Mouse (Mus musculus): ENCODE results near the gene Svep1.

Gene Svep1

GRCm38 (mm10) chr4:58206115-58206945 lies at the start of gene Svep1:
Gene Svep1 (minus strand): TSS chr4:58206859.
- no peak for DNase-seq

GRCm38 (mm10) chr4:58253410-58253809 lies 46.8 kb upstream of the Svep1 start:
- DNase-seq = no peak

DNA sequence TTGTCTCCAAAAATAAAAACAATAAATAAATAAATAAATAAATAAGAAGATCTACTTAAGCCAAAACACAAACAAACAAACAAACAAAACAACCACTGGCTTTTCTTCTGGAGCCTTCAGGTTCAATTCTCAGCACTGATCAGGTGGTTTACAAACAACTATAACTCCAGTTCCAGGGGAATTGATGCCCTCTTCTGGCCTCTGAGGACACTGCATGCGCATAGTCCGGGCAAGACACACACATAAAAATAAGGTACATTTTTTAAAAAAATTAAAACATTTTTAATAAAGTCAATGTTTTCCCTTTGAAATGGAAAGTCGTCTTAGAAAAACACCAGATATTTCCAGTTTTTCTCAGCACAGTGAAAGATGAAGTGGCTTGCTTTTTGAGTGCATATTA lies 45.7 kb upstream of the Svep1 start:
- DNase-seq = no peak

DNA sequence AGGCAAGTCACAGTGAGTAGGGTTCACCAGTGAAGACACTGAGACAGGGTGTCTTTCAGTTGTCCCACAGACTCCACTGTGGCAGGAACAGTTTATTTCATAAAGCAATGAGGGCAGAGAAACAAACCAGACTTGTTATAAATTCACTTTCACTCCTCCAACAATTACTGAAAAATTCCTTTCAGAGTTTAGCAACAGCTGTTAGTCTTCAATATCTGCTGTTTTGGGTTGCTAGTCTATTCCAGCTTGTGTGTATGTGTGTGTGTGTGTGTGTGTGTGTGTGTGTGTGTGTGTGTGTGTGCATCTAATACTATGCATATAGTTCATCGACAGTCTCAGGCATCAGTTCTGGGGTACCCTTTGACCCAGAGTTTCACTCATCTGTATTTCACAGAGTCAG lies 38.9 kb upstream of the Svep1 start:
- no peak for DNase-seq

- DNase-seq = no peak
Observed at GRCm38 (mm10) chr4:58240416-58240815, 33.8 kb upstream of the Svep1 start.

- DNase-seq = no peak
Observed at GRCm38 (mm10) chr4:58235828-58236227, 29.2 kb upstream of the Svep1 start.

GRCm38 (mm10) chr4:58223499-58223898 lies 16.8 kb upstream of the Svep1 start:
- DNase-seq = no peak

DNA sequence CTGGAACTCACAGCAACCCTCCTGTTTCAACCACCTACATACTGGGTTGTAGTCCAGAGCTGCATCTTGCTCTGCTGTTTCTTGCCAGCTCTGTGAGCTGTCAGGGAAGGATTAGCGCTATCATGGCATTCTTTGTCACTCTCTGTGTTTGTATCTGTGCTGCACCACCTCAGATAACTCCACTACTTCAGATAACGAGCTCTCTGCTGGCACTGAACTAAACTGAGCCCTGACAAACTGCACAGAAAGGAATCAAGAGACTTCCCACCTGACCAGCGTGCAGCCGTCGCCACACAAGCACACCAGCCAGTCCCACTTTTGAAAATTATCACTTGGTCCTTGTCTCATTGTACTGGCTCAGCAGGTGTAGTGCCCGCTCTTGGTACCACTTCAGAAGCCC lies 4.7 kb upstream of the Svep1 start:
- DNase-seq = no peak

- DNase-seq = no peak
Observed at GRCm38 (mm10) chr4:58210557-58211090, 4.0 kb upstream of the Svep1 start.

GRCm38 (mm10) chr4:58205750-58206114 lies 927 bp downstream of the Svep1 start:
- DNase-seq = no peak

GRCm38 (mm10) chr4:58201703-58202102 lies 5.0 kb downstream of the Svep1 start:
- no peak for DNase-seq

- no peak for DNase-seq
Observed at GRCm38 (mm10) chr4:58200826-58201225, 5.8 kb downstream of the Svep1 start.

DNA sequence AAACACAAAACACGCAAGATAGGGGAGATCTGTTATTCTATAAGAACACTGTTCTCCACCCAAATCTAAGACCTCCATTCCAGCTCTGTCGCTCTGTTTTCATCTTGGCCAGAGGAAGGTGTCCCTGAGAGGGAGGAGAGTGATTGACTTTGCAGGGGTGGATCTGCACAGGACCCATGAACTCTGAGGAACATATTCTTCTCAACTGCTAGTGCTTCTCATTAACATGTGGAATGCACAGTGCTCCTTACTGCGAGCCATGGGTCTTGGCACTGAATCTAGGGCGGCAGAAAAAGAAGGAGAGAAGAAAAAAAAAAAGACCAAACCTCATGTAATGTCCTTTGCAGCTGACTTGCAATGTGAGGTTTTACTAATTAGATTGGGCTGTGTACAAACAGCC lies 9.4 kb downstream of the Svep1 start:
- DNase-seq = no peak

DNA sequence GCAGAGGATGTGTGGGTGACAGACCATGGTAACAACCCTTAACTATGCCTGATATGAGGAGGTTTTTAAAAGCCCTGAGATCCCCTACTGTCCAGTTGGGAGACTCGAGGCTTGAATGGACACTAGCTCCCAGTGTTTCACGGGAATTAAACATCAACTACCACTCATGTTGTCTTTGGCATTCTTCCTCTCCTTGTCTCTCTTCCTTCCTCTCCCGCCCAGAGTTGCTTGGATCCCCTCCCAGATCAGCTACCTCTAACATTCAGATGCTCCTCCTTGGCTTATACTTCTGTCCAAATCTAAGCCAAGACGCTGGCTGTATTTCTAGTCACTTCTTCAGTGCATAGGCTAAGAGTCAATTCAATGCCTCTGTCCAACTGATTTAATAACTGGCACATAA lies 9.9 kb downstream of the Svep1 start:
- DNase-seq = no peak

GRCm38 (mm10) chr4:58195936-58196335 lies 10.7 kb downstream of the Svep1 start:
- DNase-seq = no peak

DNA sequence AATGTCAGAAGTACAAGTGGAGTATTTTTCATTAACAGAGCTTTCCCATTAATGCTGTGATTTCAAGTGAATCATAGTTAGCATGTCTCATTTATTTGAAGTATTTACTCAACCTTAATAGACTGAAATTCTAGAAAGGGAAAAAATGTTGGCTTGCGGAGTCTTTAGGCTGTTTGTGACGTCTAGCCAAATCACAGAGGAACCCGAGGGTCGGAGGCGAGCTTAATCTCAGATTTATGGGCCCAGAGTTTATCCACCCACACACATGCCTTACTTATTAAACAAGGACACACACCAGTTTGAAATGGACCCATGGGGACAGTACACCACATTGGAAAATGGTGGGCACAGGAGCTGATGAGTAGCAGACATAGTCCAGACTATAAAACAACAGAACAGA lies 17.4 kb downstream of the Svep1 start:
- no peak for DNase-seq

- DNase-seq = no peak
Observed at GRCm38 (mm10) chr4:58185401-58185800, 21.3 kb downstream of the Svep1 start.

GRCm38 (mm10) chr4:58184681-58185341 lies 21.8 kb downstream of the Svep1 start:
- no peak for DNase-seq

GRCm38 (mm10) chr4:58183897-58184296 lies 22.8 kb downstream of the Svep1 start:
- no peak for DNase-seq

- no peak for DNase-seq
Observed at GRCm38 (mm10) chr4:58178489-58178888, 28.2 kb downstream of the Svep1 start.

DNA sequence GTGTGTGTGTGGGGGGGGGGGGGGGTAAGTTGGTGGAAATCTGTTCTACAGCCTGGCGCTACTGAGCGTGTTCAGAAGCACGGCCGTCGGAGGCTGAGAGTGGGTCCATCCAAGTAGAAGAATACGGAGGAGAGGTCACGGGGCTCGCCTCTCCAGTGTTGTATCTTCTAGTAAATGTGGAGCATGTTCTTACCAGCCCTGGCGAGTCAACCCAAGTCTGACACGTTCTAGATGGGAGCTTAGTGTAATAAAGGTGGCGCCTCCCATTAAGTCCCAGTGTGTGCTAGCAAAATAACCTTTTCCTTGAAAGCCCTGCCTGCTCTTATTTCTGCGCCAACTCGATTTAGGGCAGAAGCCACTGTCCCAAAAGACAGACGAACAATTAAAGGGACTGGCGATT lies 29.4 kb downstream of the Svep1 start:
- no peak for DNase-seq

GRCm38 (mm10) chr4:58174435-58174987 lies 32.1 kb downstream of the Svep1 start:
- DNase-seq = no peak

DNA sequence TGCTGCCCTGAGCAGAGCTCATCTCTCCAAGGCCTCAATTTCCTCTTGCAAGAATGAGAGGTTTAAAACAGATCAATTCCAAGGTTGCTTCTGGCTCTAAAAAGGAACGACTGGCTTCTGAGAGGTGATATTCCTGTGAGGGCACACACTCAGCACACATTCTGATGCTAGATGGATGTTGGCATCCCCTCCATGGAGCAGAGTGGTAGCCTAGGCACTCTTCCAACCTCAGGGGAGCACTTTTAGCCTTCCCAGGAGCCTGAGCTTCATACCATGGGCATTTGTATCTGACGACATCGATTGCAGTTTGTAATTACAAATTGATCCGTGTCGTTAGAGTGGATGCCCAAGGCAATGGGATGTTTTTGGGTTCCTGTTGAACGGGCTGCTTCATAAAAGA lies 33.3 kb downstream of the Svep1 start:
- DNase-seq = no peak

DNA sequence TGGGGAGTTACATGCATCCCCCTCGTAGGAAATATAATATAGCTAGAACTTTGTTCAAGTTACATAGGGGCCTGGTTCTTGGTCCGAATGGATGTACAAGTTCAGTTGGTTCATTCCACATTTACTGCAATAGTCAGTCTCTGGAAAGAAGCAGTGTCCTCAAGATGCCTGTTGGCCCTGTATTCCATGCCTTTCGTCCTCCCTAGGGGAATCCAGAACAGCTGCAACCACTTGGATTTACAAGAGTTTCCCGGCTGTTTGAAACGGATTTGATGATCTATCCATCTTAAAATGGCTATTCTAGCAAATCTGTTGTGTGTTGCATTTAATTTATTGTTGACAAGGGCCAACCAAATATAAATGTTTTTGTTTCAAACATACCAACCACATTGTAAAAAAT lies 36.2 kb downstream of the Svep1 start:
- no peak for DNase-seq

Measured in B cell, adult 2 months (primary cell).